Mouse (Mus musculus) olfactory bulb, adult 2 months (tissue): ENCODE measurements around the gene Jakmip3. TPM values are rescaled to one million over a fixed set of nuclear protein-coding genes. Genes with fewer than 3 reads are reported as not detected.

Experiments
- H3K27ac ChIP-seq: fragments of 200-500 bp; 2 replicates; pipeline ENCODE4 v1.5.1; 2012; ENCODE audit warnings: low read depth, low read length; ENCODE audit not compliant: insufficient read depth
- H3K4me1 ChIP-seq: fragments of 200-500 bp; 2 replicates; pipeline ENCODE4 v1.6.1; 2012; ENCODE audit warnings: low read length; ENCODE audit not compliant: control insufficient read depth, insufficient read depth
- H3K4me3 ChIP-seq: fragments of 200-500 bp; 2 replicates; pipeline ENCODE4 v1.5.1; 2012; ENCODE audit warnings: mild to moderate bottlenecking, low read depth, low read length, moderate library complexity; ENCODE audit not compliant: insufficient read depth
- CTCF ChIP-seq: fragments of 200-500 bp; IDR thresholded peaks from 2 replicates; pipeline ENCODE4 v1.5.1; 2012; ENCODE audit warnings: low read depth, mild to moderate bottlenecking, low read length, moderate library complexity; ENCODE audit not compliant: insufficient read depth
- POLR2A ChIP-seq: fragments of 200-500 bp; IDR thresholded peaks from 2 replicates; pipeline ENCODE4 v1.6.1; 2012; ENCODE audit warnings: mild to moderate bottlenecking, low read depth, low read length, moderate library complexity; ENCODE audit not compliant: insufficient read depth
- WGBS: fragments of 180-500 bp; shearing (Covaris S2); methylation state at CpG from one replicate; pipeline ENCODE4 v1.1.7; 2018; 5-methylcytosine and 5-hydroxymethylcytosine counted together
- polyA plus RNA-seq: library from polyadenylated mRNA; stranded (reverse); fragments of >200 nt; gene quantifications from 2 replicates; pipeline ENCODE4 v1.2.4, GENCODE M21; 2012; ENCODE audit warnings: low replicate concordance; ENCODE audit not compliant: missing spikeins, insufficient read depth, insufficient read length

Gene Jakmip3
- polyA plus RNA-seq, 1 experiment: not detected

- WGBS: 37% methylated on average over 13 of the region's 13 CpGs
- no peaks in the 10 kb centered on the region for H3K4me1 ChIP-seq
- H3K4me3 ChIP-seq: no peak overlapping the region
- H3K27ac ChIP-seq: no peak overlapping the region
- peak; percentile 85 for TF ChIP-seq CTCF
- no peak for TF ChIP-seq POLR2A
Observed at GRCm38 (mm10) chr7:139119152-139119774, 178.7 kb downstream of the Jakmip3 start.

- Histone ChIP-seq H3K4me1 (no peaks in the 10 kb centered on the region), H3K4me3 (no peak overlapping the region), H3K27ac (no peak overlapping the region)
- TF ChIP-seq POLR2A (no peak), CTCF (no peak)
- WGBS: 71% methylated on average over 2 of the region's 2 CpGs
Observed at GRCm38 (mm10) chr7:139119775-139120153, 179.2 kb downstream of the Jakmip3 start.

GRCm38 (mm10) chr7:139125881-139126280, 185.4 kb downstream of the Jakmip3 start:
- Histone ChIP-seq H3K4me3 (no peak overlapping the region), H3K27ac (no peak overlapping the region), H3K4me1 (peaks cover 45% of the 10 kb centered on the region)
- TF ChIP-seq POLR2A (no peak), CTCF (no peak)
- WGBS: 90% methylated on average over 4 of the region's 4 CpGs

- H3K27ac ChIP-seq: no peak overlapping the region
- TF ChIP-seq CTCF (no peak), POLR2A (no peak)
- no peak overlapping the region for H3K4me3 ChIP-seq
- WGBS: 40% methylated on average over 7 of the region's 7 CpGs
- H3K4me1 ChIP-seq: peaks cover 52% of the 10 kb centered on the region
Observed at GRCm38 (mm10) chr7:139126549-139126948, 186.0 kb downstream of the Jakmip3 start.

GRCm38 (mm10) chr7:139128994-139129393, 188.5 kb downstream of the Jakmip3 start:
- Histone ChIP-seq H3K4me1 (peaks cover 71% of the 10 kb centered on the region), H3K27ac (peak overlapping the region; percentile 76), H3K4me3 (no peak overlapping the region)
- no peak for TF ChIP-seq POLR2A
- no peak for TF ChIP-seq CTCF
- 57% methylated on average over 4 of the region's 4 CpGs for WGBS

GRCm38 (mm10) chr7:139130361-139130760, 189.8 kb downstream of the Jakmip3 start:
- peak overlapping the region; percentile 76 for H3K27ac ChIP-seq
- 21% methylated on average over 6 of the region's 6 CpGs for WGBS

GRCm38 (mm10) chr7:139131538-139131937, 191.0 kb downstream of the Jakmip3 start:
- Histone ChIP-seq H3K4me3 (no peak overlapping the region), H3K27ac (peak overlapping the region; percentile 76), H3K4me1 (peaks cover 85% of the 10 kb centered on the region)
- TF ChIP-seq POLR2A: no peak
- no peak for TF ChIP-seq CTCF
- WGBS: 54% methylated on average over 8 of the region's 8 CpGs

More at GRCm38 (mm10) chr7:139130361-139130760, 189.8 kb downstream of the Jakmip3 start:
- Histone ChIP-seq H3K4me1 (peaks cover 79% of the 10 kb centered on the region), H3K4me3 (no peak overlapping the region)
- no peak for TF ChIP-seq POLR2A

GRCm38 (mm10) chr7:139133446-139133845, 192.9 kb downstream of the Jakmip3 start:
- TF ChIP-seq CTCF (no peak), POLR2A (no peak)
- H3K4me1 ChIP-seq: peaks cover 87% of the 10 kb centered on the region
- H3K27ac ChIP-seq: peak overlapping the region; percentile 52
- H3K4me3 ChIP-seq: no peak overlapping the region
- 22% methylated on average over 3 of the region's 3 CpGs for WGBS

Other genes with a start within 250 kb of the Jakmip3 start
- not detected in 2 replicates for gene Ppp2r2d, start 94.7 kb upstream of the Jakmip3 start, polyA plus RNA-seq
- not detected in 2 replicates for gene Mapk1ip1, start 94.5 kb upstream of the Jakmip3 start, polyA plus RNA-seq
- gene Bnip3, start 31.2 kb upstream of the Jakmip3 start, polyA plus RNA-seq: not detected in 2 replicates
- not detected in 2 replicates for gene Dpysl4, start 145.3 kb downstream of the Jakmip3 start, polyA plus RNA-seq